Mouse (Mus musculus) kidney, adult 2 months (tissue): Measurements from ENCODE around the gene Syt7. TPM values are rescaled to one million over a fixed set of nuclear protein-coding genes. Genes with fewer than 3 reads are reported as not detected.

Experiments used
- DNase-seq: peaks from one replicate; pipeline ENCODE4 v3.0.0; 2021
- H3K27ac ChIP-seq: fragments of 200-500 bp; 2 replicates; pipeline ENCODE4 v1.5.1; 2012; ENCODE audit warnings: low read depth, low read length, control low read depth, inconsistent platforms; ENCODE audit not compliant: insufficient read depth
- H3K27me3 ChIP-seq: fragments of 200-500 bp; replicated peaks from 2 replicates; pipeline ENCODE4 v1.6.1; 2012; ENCODE audit warnings: mild to moderate bottlenecking, moderate library complexity, low read length, inconsistent platforms; ENCODE audit not compliant: control insufficient read depth, insufficient read depth
- H3K36me3 ChIP-seq: fragments of 200-500 bp; 2 replicates; pipeline ENCODE4 v1.6.1; 2012; ENCODE audit warnings: mild to moderate bottlenecking, moderate library complexity, low read length, inconsistent platforms; ENCODE audit not compliant: control insufficient read depth, insufficient read depth
- H3K4me1 ChIP-seq: fragments of 200-500 bp; 2 replicates; pipeline ENCODE4 v1.6.1; 2011; ENCODE audit warnings: low read length; ENCODE audit not compliant: control insufficient read depth, insufficient read depth
- H3K4me3 ChIP-seq: fragments of 200-500 bp; 2 replicates; pipeline ENCODE4 v1.5.1; 2011; ENCODE audit warnings: mild to moderate bottlenecking, low read depth, low read length, control low read depth; ENCODE audit not compliant: insufficient read depth
- CTCF ChIP-seq: fragments of 200-500 bp; conservative IDR thresholded peaks from 2 replicates; pipeline ENCODE4 v1.5.1; 2011; ENCODE audit warnings: low read depth, mild to moderate bottlenecking, control low read depth, low read length, moderate library complexity, mixed read lengths; ENCODE audit not compliant: insufficient read depth, insufficient read length
- POLR2A ChIP-seq: fragments of 200-500 bp; IDR thresholded peaks from one replicate; pipeline ENCODE4 v1.6.1; 2011; ENCODE audit warnings: low read depth, low read length, control low read depth
- WGBS: fragments of 180-500 bp; shearing (Covaris S2); methylation state at CpG from one replicate; pipeline ENCODE4 v1.1.7; 2018; 5-methylcytosine and 5-hydroxymethylcytosine counted together
- polyA plus RNA-seq: library from polyadenylated mRNA; depleted of rRNA; stranded (reverse); fragments of >200 nt; gene quantifications from 2 replicates; pipeline ENCODE4 v1.2.3, GENCODE M21; 2012; rRNA removed

Syt7 gene
- polyA plus RNA-seq: 4.0 and 4.6 TPM in 2 replicates

DNA sequence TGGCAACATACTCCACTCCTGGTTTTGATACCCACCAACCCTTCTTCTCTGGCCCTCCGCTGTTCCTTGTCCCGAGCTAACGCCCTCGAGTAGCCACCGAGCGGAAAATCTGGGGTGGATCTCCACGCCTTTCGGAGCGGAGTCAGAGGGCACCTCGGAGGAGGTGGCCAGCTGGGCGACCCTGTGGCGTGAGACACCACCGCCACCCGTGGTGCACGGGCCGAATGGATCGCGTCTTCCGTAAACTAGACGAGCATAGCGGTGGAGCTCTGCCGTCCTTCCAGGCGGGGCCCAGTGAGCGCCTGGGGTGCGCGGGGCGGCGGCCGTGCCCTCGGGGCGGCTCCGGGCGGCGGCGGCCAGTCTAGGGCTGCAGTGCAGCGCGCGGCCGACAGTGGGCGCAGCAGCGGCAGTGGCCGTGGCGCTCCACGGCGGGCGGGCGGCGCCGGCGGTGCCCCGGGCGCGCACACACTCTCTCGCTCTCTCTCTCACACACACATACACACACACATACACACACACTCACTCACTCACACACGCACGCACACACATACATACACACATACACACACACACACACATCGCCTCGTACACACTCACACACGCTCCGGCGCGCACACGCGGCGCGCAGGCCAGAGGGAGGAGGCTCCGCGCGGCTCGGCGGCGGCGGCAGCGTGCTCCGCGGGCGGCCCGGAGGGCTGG, at the start of gene Syt7:
Gene Syt7 (plus strand): TSS at position 476 of the 699 bp plus-strand sequence.
- Histone ChIP-seq H3K4me1 (no peaks in the 10 kb centered on the region), H3K4me3 (peak within 1 kb of the TSS; percentile 66), H3K27ac (no peak within 1 kb of the TSS), H3K36me3 (no peaks in the 10 kb centered on the region), H3K27me3 (no peaks in the 10 kb centered on the region; the same call in 1 of the 2 replicates)
- TF ChIP-seq CTCF: peak; percentile 39; the same call in 1 of the 2 replicates
- TF ChIP-seq POLR2A: no peak
- under 1% methylated on average over 68 of the region's 78 CpGs for WGBS
- peak; percentile 93 for DNase-seq

DNA sequence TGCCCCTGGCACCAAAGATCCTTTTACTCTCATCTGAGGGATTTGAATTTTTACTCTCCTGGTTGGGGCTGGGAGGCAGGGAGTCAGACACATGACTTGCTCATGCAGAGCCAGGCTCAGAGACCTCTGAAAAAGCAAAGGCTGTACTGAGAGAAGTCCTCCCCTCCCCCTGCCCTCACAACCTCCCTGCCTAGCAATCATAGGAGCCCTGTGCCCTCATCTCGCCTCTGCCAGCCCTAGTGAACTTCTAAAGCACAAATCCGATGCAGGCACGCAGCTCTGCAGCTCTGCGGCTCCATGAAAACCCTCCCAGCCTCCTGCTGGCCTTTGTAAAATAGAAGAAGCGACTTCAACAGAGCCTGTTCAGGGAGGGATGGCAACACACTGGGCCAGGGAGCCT, 49.6 kb upstream of the Syt7 start:
- 42% methylated on average over 5 of the region's 5 CpGs for WGBS
- no peak for DNase-seq
- no peaks in the 10 kb centered on the region for H3K27me3 ChIP-seq

DNA sequence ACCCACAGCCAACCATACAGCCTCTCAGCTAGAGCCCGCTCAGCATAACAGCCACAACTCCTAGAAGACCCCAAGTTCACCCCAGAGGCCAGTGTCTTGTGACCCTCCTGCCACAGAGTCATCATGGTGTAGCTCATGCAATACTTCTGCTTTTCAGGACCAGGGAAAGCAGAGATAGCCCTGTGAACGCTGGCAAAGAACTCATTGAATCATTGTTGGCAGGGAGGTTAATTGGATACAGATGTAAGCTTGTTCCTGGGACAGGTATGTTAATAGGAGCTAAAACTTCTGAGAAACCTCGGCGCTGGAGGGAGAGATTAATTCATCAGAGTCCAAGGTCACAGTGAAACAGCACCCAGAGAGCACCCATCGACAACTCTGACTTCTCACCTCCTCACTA, 48.2 kb upstream of the Syt7 start:
- Histone ChIP-seq H3K4me1 (no peaks in the 10 kb centered on the region), H3K4me3 (no peak overlapping the region), H3K27ac (no peak overlapping the region), H3K27me3 (no peaks in the 10 kb centered on the region), H3K36me3 (no peaks in the 10 kb centered on the region)
- WGBS: 29% methylated on average over 5 of the region's 5 CpGs
- no peak for TF ChIP-seq POLR2A
- no peak for TF ChIP-seq CTCF
- no peak for DNase-seq

More for the DNA sequence above, 49.6 kb upstream of the Syt7 start:
- TF ChIP-seq POLR2A: no peak
- TF ChIP-seq CTCF: no peak
- H3K4me1 ChIP-seq: no peaks in the 10 kb centered on the region
- no peak overlapping the region for H3K27ac ChIP-seq
- no peaks in the 10 kb centered on the region for H3K36me3 ChIP-seq
- no peak overlapping the region for H3K4me3 ChIP-seq

DNA sequence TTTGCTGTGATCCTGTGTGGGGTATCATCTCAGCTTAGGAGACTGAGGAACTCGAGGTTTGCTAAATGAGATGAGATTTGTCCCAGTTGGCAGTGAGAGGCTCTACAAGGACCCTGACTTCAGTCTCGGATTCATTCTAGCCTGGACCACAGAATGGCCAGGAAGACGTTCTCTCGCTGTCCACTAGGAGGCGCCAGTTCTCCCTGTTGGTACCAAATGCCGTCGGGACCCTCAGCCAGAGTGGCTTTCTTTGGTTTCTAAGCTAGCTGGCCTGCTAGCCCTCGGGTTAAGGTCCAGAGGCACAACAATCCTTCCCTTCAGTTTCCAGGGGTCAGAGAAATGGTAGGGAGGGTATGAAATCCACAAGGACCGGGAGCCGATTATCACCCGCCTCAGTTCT, 47.7 kb upstream of the Syt7 start:
- no peaks in the 10 kb centered on the region for H3K4me1 ChIP-seq
- no peaks in the 10 kb centered on the region for H3K27me3 ChIP-seq
- no peak for TF ChIP-seq POLR2A
- peak; percentile 76 for TF ChIP-seq CTCF
- H3K36me3 ChIP-seq: no peaks in the 10 kb centered on the region
- 21% methylated on average over 11 of the region's 11 CpGs for WGBS
- DNase-seq: peak; percentile 19
- H3K27ac ChIP-seq: no peak overlapping the region
- H3K4me3 ChIP-seq: no peak overlapping the region

DNA sequence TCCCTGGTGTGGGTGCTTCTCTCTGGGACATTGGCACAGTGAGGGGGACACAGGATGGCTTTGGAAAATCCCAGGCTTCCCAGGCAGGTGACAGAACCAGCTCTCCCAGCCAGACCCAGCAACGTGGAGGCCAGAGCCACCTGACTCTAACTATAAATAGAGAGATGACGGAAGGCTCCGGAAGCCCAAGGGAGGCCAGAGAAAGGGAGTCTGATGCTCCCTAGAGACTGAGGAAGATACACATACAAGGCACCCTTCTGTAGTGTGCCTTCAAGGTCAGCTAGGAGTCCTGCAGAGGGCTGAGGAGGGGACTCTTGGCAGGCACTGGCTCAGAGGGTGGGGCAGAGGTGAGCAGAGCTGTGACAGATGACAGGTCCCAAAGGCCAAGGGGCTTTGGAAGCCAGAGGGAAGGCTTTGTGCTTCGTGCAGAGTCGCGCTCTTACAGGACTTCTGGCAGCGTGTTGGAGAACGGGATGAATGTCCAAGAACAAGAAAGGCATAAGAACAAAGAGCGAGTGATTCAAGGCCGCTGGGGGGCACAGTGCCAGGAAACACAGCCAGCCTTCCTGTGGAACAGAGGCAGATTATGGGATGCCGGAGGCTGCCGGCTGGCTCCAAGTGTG, 47.0 kb upstream of the Syt7 start:
- DNase-seq: peak; percentile 21
- 40% methylated on average over 12 of the region's 12 CpGs for WGBS

DNA sequence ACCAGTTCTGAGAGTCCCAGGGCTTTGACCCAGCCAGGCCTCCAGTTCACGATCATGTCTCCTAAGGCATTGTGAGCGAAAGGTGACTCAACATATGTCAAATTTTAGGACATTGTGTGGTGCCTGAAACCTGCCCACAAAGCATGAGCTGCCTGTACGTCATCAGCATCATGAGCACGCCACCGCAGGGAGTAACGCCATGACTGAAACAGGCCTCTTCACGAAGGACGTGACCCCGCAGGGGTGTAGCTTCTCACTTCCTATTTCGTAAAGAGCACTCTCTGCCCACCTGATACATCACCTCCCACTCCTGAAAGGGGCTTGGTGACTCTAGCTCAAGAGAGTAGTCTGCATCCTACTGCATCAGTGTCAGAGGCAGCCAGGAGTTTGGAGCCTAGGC, 45.0 kb upstream of the Syt7 start:
- no peak overlapping the region for H3K4me3 ChIP-seq
- WGBS: 70% methylated on average over 10 of the region's 10 CpGs
- no peak for DNase-seq
- TF ChIP-seq POLR2A (no peak), CTCF (no peak)
- no peaks in the 10 kb centered on the region for H3K4me1 ChIP-seq
- no peaks in the 10 kb centered on the region for H3K27me3 ChIP-seq
- H3K27ac ChIP-seq: no peak overlapping the region
- H3K36me3 ChIP-seq: no peaks in the 10 kb centered on the region

More for the DNA sequence above, 47.0 kb upstream of the Syt7 start:
- no peak for TF ChIP-seq POLR2A
- no peak for TF ChIP-seq CTCF
- Histone ChIP-seq H3K4me1 (no peaks in the 10 kb centered on the region), H3K27me3 (no peaks in the 10 kb centered on the region), H3K36me3 (no peaks in the 10 kb centered on the region), H3K27ac (no peak overlapping the region), H3K4me3 (no peak overlapping the region)

DNA sequence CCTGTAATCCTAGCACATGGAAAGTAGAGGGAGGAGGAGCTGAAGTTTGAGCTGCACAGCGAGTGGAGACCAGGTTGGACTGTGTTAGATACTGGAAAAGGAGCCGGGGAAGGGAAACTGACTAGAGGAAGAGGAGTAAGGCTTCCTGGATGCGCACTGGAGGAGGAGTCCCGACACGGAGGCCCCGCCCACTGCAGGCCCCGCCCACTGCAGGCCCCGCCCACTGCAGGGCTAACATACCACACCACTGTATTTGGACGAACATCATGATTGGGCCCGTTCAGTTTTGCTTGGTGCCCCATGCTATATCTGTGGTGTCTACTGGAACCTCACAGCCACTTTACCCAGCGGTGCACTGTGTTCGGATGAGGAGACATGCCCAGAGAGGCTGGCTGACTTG, 43.2 kb upstream of the Syt7 start:
- H3K27ac ChIP-seq: no peak overlapping the region
- 42% methylated on average over 12 of the region's 12 CpGs for WGBS

More for the DNA sequence above, 43.2 kb upstream of the Syt7 start:
- DNase-seq: no peak
- H3K27me3 ChIP-seq: no peaks in the 10 kb centered on the region
- no peaks in the 10 kb centered on the region for H3K36me3 ChIP-seq
- TF ChIP-seq POLR2A: no peak
- no peak for TF ChIP-seq CTCF
- H3K4me3 ChIP-seq: no peak overlapping the region
- no peaks in the 10 kb centered on the region for H3K4me1 ChIP-seq
